Mouse (Mus musculus): ENCODE measurements around the gene Shd. TPM values are rescaled to one million over a fixed set of nuclear protein-coding genes. Genes with fewer than 3 reads are reported as not detected.
"Not testable (repeated sequence)": the region's sequence is repeated elsewhere in the genome, so short reads cannot be mapped to it uniquely, and the experiment has no call there.

The Shd gene
- 0.18 and 0.32 TPM in 2 replicates for polyA plus RNA-seq (2015; fragmentation: Nextera tagmentation; extraction: Ambion mirVana)

DNA sequence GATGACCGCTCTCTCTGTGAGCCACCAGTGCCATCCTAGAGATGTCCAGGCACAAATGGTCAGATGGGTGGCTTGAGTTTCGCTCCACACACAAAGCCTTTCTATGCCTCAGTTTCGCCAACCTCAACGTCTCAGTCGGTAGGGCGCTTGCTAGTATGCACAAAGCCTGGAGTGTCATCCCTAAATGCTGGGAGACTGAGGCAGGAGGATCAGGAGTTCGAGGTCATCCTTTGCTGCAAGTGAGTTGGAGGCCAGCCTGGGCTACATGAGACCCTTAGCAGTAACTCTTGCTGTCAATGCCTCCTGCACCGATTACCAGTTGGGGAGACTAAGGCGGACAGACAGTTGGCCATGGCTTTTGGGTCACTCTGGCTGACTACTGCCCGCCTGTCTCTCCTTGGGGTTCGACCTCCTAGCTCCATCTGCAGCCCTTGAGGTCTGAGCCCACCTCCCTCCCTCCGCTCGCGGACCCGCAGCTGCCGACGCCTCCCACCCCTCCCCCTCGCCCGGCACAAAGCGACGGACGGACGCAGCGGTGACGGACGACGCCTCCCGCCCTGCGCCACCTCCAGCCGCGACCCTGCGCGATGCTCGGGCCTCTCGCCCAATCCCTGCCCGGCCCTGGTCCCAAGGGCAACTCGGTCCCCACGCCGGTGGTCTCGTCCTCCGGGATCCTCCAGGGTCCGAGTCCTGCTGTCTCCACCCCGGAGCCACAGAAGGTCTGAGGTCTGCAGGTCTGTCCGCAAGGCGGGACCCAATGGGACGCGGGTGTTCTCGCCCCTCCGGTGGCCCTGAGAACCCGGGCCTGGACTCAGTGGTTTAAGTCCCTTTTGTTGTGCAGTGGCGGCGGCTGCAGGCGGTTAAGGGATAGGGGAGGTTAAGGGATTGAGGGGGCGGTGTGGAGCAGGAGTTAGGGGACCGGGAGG is at the start of gene Shd:
TSS of gene Shd (plus strand) at position 502 of the 926 bp plus-strand sequence.
- Histone ChIP-seq H3K4me3 (replicated peaks) (peak within 1 kb of the TSS; percentile 33), H3K36me3 (replicated peaks) (peaks cover 23% of the 10 kb centered on the region), H3K9me3 (replicated peaks) (no peaks in the 10 kb centered on the region), H3K9ac (no peak within 1 kb of the TSS), H3K27me3 (peaks cover 55% of the 10 kb centered on the region), H3K4me1 (replicated peaks) (peaks cover 7% of the 10 kb centered on the region; the same call in 1 of the 2 replicates), H3K27ac (replicated peaks) (no peak within 1 kb of the TSS), H3K4me2 (peak within 1 kb of the TSS; percentile 59)
- ATAC-seq (ENCODE audit: insufficient read depth), result no peak
- WGBS (ENCODE audit: insufficient replicate concordance), result 8% methylated on average over 55 of the region's 55 CpGs

DNA sequence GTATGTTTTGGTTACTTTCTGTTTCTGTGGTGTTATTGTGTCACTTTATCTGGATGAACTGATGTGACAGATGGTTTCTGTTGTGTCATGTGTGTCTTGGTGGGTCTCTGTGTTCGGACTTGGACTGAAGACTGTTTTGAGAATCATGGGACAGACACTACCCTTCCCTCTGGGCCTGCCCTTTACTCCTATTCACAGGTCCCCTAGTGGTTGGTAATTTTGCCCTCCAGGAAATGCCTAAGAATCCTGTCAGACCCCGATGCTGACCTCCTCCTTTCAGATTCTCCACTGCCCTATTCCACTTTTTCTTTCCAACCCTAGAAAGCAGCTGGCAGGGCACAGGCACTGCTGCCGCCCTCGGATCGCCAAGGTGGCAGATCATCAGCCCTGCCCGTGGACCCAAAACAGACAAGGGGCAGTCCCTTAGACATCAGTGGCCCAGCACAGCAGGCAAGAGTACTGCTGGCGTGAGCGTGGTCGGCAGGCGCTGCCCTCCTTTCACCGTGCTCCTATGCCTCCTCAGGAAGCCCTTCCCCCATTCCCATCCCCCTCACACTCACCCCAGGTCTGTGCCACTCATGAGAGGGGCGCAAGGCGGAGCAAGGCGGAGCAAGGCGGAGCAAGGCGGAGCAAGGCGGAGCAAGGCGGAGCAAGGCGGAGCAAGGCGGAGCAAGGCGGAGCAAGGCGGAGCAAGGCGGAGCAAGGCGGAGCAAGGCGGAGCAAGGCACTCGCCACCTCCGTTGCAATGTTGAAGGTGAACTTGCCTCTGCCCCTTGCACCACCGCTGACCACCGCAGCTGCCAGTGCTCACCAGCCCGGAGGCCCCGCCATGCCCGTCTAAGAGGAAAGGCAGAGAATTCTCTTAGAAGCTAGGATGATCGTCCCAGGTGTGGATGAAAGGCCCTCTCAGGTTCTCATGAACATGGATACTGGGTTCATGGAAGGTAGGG is 38.4 kb upstream of the Shd start:
- Histone ChIP-seq H3K4me1 (replicated peaks) (peaks cover 32% of the 10 kb centered on the region), H3K9me3 (replicated peaks) (0 out of 2 replicates have a peak, but pooled peaks cover 4% of the 10 kb centered on the region), H3K27me3 (no peaks in the 10 kb centered on the region), H3K4me2 (peak overlapping the region; percentile 87), H3K36me3 (replicated peaks) (peaks cover 12% of the 10 kb centered on the region), H3K27ac (replicated peaks) (peak overlapping the region; percentile 88), H3K4me3 (replicated peaks) (peak overlapping the region; percentile 72), H3K9ac (peak overlapping the region; percentile 74)
- ATAC-seq (ENCODE audit: insufficient read depth), result peak; percentile 83
- WGBS (ENCODE audit: insufficient replicate concordance), result 1% methylated on average over 33 of the region's 33 CpGs

GRCm38 (mm10) chr17:55932635-55933034 is 37.6 kb upstream of the Shd start:
- Histone ChIP-seq H3K9ac (peak overlapping the region; percentile 69), H3K27ac (replicated peaks) (peak overlapping the region; percentile 88), H3K36me3 (replicated peaks) (peaks cover 12% of the 10 kb centered on the region), H3K4me1 (replicated peaks) (peaks cover 32% of the 10 kb centered on the region), H3K9me3 (replicated peaks) (0 out of 2 replicates have a peak, but pooled peaks cover 4% of the 10 kb centered on the region), H3K27me3 (no peaks in the 10 kb centered on the region), H3K4me2 (peak overlapping the region; percentile 87), H3K4me3 (replicated peaks) (peak overlapping the region; percentile 72)
- peak; percentile 64 for ATAC-seq (ENCODE audit: insufficient read depth)
- 20% methylated on average over 2 of the region's 2 CpGs for WGBS (ENCODE audit: insufficient replicate concordance)

GRCm38 (mm10) chr17:55933191-55933590 is 37.1 kb upstream of the Shd start:
- H3K9ac ChIP-seq, result peak overlapping the region; percentile 69
- peak overlapping the region; percentile 87 for H3K4me2 ChIP-seq
- peaks cover 32% of the 10 kb centered on the region for H3K4me1 ChIP-seq (replicated peaks)
- 78% methylated on average over 15 of the region's 15 CpGs for WGBS (ENCODE audit: insufficient replicate concordance)
- H3K27me3 ChIP-seq, result no peaks in the 10 kb centered on the region
- H3K27ac ChIP-seq (replicated peaks), result peak overlapping the region; percentile 88
- peak overlapping the region; percentile 72 for H3K4me3 ChIP-seq (replicated peaks)
- no peak; the same call in 1 of the 2 replicates for ATAC-seq (ENCODE audit: insufficient read depth)
- peaks cover 14% of the 10 kb centered on the region for H3K36me3 ChIP-seq (replicated peaks)
- H3K9me3 ChIP-seq (replicated peaks), result 0 out of 2 replicates have a peak, but pooled peaks cover 4% of the 10 kb centered on the region

DNA sequence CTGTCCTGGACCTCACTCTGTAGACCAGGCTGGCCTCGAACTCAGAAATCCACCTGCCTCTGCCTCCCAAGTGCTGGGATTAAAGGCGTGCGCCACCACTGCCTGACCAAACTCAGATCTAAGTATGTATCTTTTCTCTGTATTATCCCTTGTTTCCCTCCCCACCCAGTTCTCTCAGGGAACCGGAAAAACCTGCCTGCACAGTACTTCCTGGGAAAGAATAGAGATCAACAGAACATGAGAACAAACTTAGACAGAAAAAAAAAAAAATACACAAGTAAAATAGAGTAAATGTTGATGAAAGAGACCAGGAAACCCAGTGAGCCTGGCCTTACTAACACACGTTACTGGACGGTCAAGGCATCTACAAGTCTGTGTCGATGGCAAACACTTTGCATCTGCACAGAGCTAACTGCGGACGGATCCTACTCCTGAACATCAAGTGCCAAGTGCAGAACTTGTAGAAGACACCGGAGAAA is 25.8 kb upstream of the Shd start:
- not testable (repeated sequence) for ATAC-seq (ENCODE audit: insufficient read depth); H3K27me3 ChIP-seq; H3K9me3 ChIP-seq (replicated peaks)
- peaks cover 12% of the 10 kb centered on the region for H3K36me3 ChIP-seq (replicated peaks)
- peak overlapping the region; percentile 93 for H3K27ac ChIP-seq (replicated peaks)
- peak overlapping the region; percentile 82 for H3K4me2 ChIP-seq
- 36% methylated on average over 10 of the region's 10 CpGs for WGBS (ENCODE audit: insufficient replicate concordance)
- peak overlapping the region; percentile 67 for H3K4me3 ChIP-seq (replicated peaks)
- peaks cover 25% of the 10 kb centered on the region for H3K4me1 ChIP-seq (replicated peaks)
- peak overlapping the region; percentile 66; the same call in 1 of the 2 replicates for H3K9ac ChIP-seq

GRCm38 (mm10) chr17:55944866-55945682 is 25.2 kb upstream of the Shd start:
- Histone ChIP-seq H3K4me3 (replicated peaks) (peak overlapping the region; percentile 67), H3K9ac (peak overlapping the region; percentile 66), H3K4me2 (peak overlapping the region; percentile 82), H3K27ac (replicated peaks) (peak overlapping the region; percentile 93), H3K4me1 (replicated peaks) (peaks cover 25% of the 10 kb centered on the region)
- peak; percentile 95 for ATAC-seq (ENCODE audit: insufficient read depth)
- not testable (repeated sequence) for H3K9me3 ChIP-seq (replicated peaks); H3K27me3 ChIP-seq; H3K36me3 ChIP-seq (replicated peaks)
- under 1% methylated on average over 56 of the region's 56 CpGs for WGBS (ENCODE audit: insufficient replicate concordance)

GRCm38 (mm10) chr17:55945696-55946095 is 24.6 kb upstream of the Shd start:
- Histone ChIP-seq H3K4me1 (replicated peaks) (peaks cover 25% of the 10 kb centered on the region), H3K9me3 (replicated peaks) (no peaks in the 10 kb centered on the region), H3K27me3 (no peaks in the 10 kb centered on the region), H3K4me2 (peak overlapping the region; percentile 82), H3K27ac (replicated peaks) (peak overlapping the region; percentile 93), H3K4me3 (replicated peaks) (peak overlapping the region; percentile 67), H3K36me3 (replicated peaks) (peaks cover 3% of the 10 kb centered on the region; the same call in 1 of the 2 replicates), H3K9ac (peak overlapping the region; percentile 66)
- WGBS (ENCODE audit: insufficient replicate concordance), result 30% methylated on average over 5 of the region's 5 CpGs
- no peak for ATAC-seq (ENCODE audit: insufficient read depth)

- H3K27ac ChIP-seq (replicated peaks), result no peak overlapping the region
- H3K4me2 ChIP-seq, result no peak overlapping the region
- H3K27me3 ChIP-seq, result no peaks in the 10 kb centered on the region
- ATAC-seq (ENCODE audit: insufficient read depth), result no peak
- H3K9ac ChIP-seq, result no peak overlapping the region
- H3K4me3 ChIP-seq (replicated peaks), result no peak overlapping the region
- WGBS (ENCODE audit: insufficient replicate concordance), result 70% methylated on average over 4 of the region's 4 CpGs
- no peaks in the 10 kb centered on the region for H3K9me3 ChIP-seq (replicated peaks)
- H3K36me3 ChIP-seq (replicated peaks), result no peaks in the 10 kb centered on the region
- H3K4me1 ChIP-seq (replicated peaks), result peaks cover 19% of the 10 kb centered on the region
These were observed 21.6 kb upstream of the Shd start for GRCm38 (mm10) chr17:55948647-55949046.

- Histone ChIP-seq H3K9ac (no peak within 1 kb of the TSS), H3K4me2 (no peak within 1 kb of the TSS)
- 59% methylated on average over 2 of the region's 2 CpGs for WGBS (ENCODE audit: insufficient replicate concordance)
These were observed 20.9 kb upstream of the Shd start, which contains the start of gene Zfp119b for GRCm38 (mm10) chr17:55949400-55949799. Zfp119b (minus strand) TSS chr17:55949500.

GRCm38 (mm10) chr17:55950601-55951000 is 19.7 kb upstream of the Shd start:
- peaks cover 8% of the 10 kb centered on the region; the same call in 1 of the 2 replicates for H3K27me3 ChIP-seq
- ATAC-seq (ENCODE audit: insufficient read depth), result no peak
- no peak overlapping the region for H3K4me3 ChIP-seq (replicated peaks)
- no peak overlapping the region for H3K4me2 ChIP-seq
- no peak overlapping the region for H3K9ac ChIP-seq
- 71% methylated on average over 9 of the region's 9 CpGs for WGBS (ENCODE audit: insufficient replicate concordance)
- H3K27ac ChIP-seq (replicated peaks), result no peak overlapping the region
- no peaks in the 10 kb centered on the region for H3K36me3 ChIP-seq (replicated peaks)
- H3K4me1 ChIP-seq (replicated peaks), result peaks cover 15% of the 10 kb centered on the region
- H3K9me3 ChIP-seq (replicated peaks), result no peaks in the 10 kb centered on the region

More at GRCm38 (mm10) chr17:55949400-55949799, 20.9 kb upstream of the Shd start, which contains the start of gene Zfp119b:
- no peak within 1 kb of the TSS for H3K4me3 ChIP-seq (replicated peaks)
- H3K27me3 ChIP-seq, result peaks cover 4% of the 10 kb centered on the region; the same call in 1 of the 2 replicates
- no peaks in the 10 kb centered on the region for H3K9me3 ChIP-seq (replicated peaks)
- H3K36me3 ChIP-seq (replicated peaks), result no peaks in the 10 kb centered on the region
- H3K4me1 ChIP-seq (replicated peaks), result peaks cover 15% of the 10 kb centered on the region
- no peak within 1 kb of the TSS for H3K27ac ChIP-seq (replicated peaks)
- no peak for ATAC-seq (ENCODE audit: insufficient read depth)

All from liver, embryonic 15.5 days (tissue).